ENCODE assay signal across 16 mouse cellular contexts in genomic region chr8:75320614-75321013, GRCm38 (mm10).
DNase-seq lines count a peak whose midpoint lies in the region.
"Had no signal": no experiment of that assay in that cellular context is flagged by ENCODE, and none has a peak within 500 bp of the region (broad histone marks: within the 10 kb centered on the region; RNA-seq: fewer than 3 reads in every experiment).

No protein-coding gene starts in this region.

- peak; percentile 74 for DNase-seq in heart, adult 11 months
- no peak for DNase-seq in heart, postnatal 36 days
- peak; percentile 22 for DNase-seq in R1 (ENCODE audit: low read depth, low spot score)
- no peak for DNase-seq in T-cell, adult 2 months (ENCODE audit: low spot score)
- no peak for DNase-seq in neural tube, embryonic 10.5 days (ENCODE audit: extremely low spot score, low spot score)
- DNase-seq: adrenal gland, adult 2 months; adrenal gland, postnatal 10 days; adrenal gland, postnatal 25 days; B cell, adult 2 months; cerebellum, adult 11 months; cerebellum, adult 18-20 months; cerebellum, adult 8-10 months; cerebellum, adult 9-11 months; cerebellum, postnatal 14 days; cerebellum, postnatal 36 days; forebrain, postnatal 0 days had no signal

- intact Hi-C loops in heart, postnatal 36 days (cut with DNase I) = no loop called here

Comparison
In these comparisons a context has a peak if more than half of its experiments do, and no peak if none do; other contexts are left out.
1. DNase-seq: peak in heart, adult 11 months (single experiment) and R1 (single experiment); none in heart, postnatal 36 days (0 of 2), T-cell, adult 2 months (single experiment) and neural tube, embryonic 10.5 days (single experiment).